Mouse (Mus musculus): ENCODE data around the gene Tmem80. TPM values are rescaled to one million over a fixed set of nuclear protein-coding genes. Genes with fewer than 3 reads are reported as not detected.

The Tmem80 gene
- polyA plus RNA-seq, 1 experiment from 2014 or later = 33.2 TPM

GRCm38 (mm10) chr7:141340476-141340875, 12.9 kb downstream of the Tmem80 start:
- Histone ChIP-seq H3K9ac (ENCODE audit: low read length) (no peak overlapping the region), H3K4me1 (replicated peaks; ENCODE audit: control insufficient read depth, insufficient read depth, low read length) (0 out of 2 replicates have a peak, but pooled peaks cover 4% of the 10 kb centered on the region), H3K4me3 (ENCODE audit: low read depth, low read length) (no peak overlapping the region), H3K27ac (ENCODE audit: low read depth, low read length) (no peak overlapping the region), H3K27me3 (ENCODE audit: control insufficient read depth, insufficient read depth, low read length) (peaks cover 7% of the 10 kb centered on the region), H3K36me3 (ENCODE audit: control insufficient read depth, insufficient read depth, low read length) (no peaks in the 10 kb centered on the region), H3K4me2 (ENCODE audit: low read depth, low read length, severe bottlenecking) (no peak overlapping the region), H3K9me3 (ENCODE audit: control insufficient read depth, low read length) (no peaks in the 10 kb centered on the region)
- WGBS = 82% methylated on average over 6 of the region's 6 CpGs
- ATAC-seq (replicated peaks; ENCODE audit: low FRiP score) (no peak), DNase-seq (ENCODE audit: low spot score) (no peak)

- H3K9me3 ChIP-seq (ENCODE audit: control insufficient read depth, low read length) = no peaks in the 10 kb centered on the region
- H3K9ac ChIP-seq (ENCODE audit: low read length) = no peak overlapping the region
- no peak for ATAC-seq (replicated peaks; ENCODE audit: low FRiP score)
- H3K27ac ChIP-seq (ENCODE audit: low read depth, low read length) = no peak overlapping the region
- no peaks in the 10 kb centered on the region for H3K36me3 ChIP-seq (ENCODE audit: control insufficient read depth, insufficient read depth, low read length)
- H3K4me1 ChIP-seq (replicated peaks; ENCODE audit: control insufficient read depth, insufficient read depth, low read length) = 0 out of 2 replicates have a peak, but pooled peaks cover 4% of the 10 kb centered on the region
- peaks cover 7% of the 10 kb centered on the region for H3K27me3 ChIP-seq (ENCODE audit: control insufficient read depth, insufficient read depth, low read length)
- no peak overlapping the region for H3K4me2 ChIP-seq (ENCODE audit: low read depth, low read length, severe bottlenecking)
- no peak overlapping the region for H3K4me3 ChIP-seq (ENCODE audit: low read depth, low read length)
- no peak for DNase-seq (ENCODE audit: low spot score)
- 76% methylated on average over 10 of the region's 10 CpGs for WGBS
These were observed 14.2 kb downstream of the Tmem80 start for GRCm38 (mm10) chr7:141341689-141342226.

GRCm38 (mm10) chr7:141343230-141343629, 15.7 kb downstream of the Tmem80 start:
- H3K9ac ChIP-seq (ENCODE audit: low read length) = no peak overlapping the region
- DNase-seq (ENCODE audit: low spot score) = no peak
- no peak overlapping the region for H3K4me3 ChIP-seq (ENCODE audit: low read depth, low read length)
- no peaks in the 10 kb centered on the region for H3K36me3 ChIP-seq (ENCODE audit: control insufficient read depth, insufficient read depth, low read length)
- H3K27me3 ChIP-seq (ENCODE audit: control insufficient read depth, insufficient read depth, low read length) = peaks cover 7% of the 10 kb centered on the region
- no peak overlapping the region for H3K4me2 ChIP-seq (ENCODE audit: low read depth, low read length, severe bottlenecking)
- no peaks in the 10 kb centered on the region for H3K9me3 ChIP-seq (ENCODE audit: control insufficient read depth, low read length)
- ATAC-seq (replicated peaks; ENCODE audit: low FRiP score) = no peak
- WGBS = 72% methylated on average over 2 of the region's 2 CpGs
- no peak overlapping the region for H3K27ac ChIP-seq (ENCODE audit: low read depth, low read length)
- 0 out of 2 replicates have a peak, but pooled peaks cover 4% of the 10 kb centered on the region for H3K4me1 ChIP-seq (replicated peaks; ENCODE audit: control insufficient read depth, insufficient read depth, low read length)

- Histone ChIP-seq H3K27me3 (ENCODE audit: control insufficient read depth, insufficient read depth, low read length) (peaks cover 7% of the 10 kb centered on the region), H3K9ac (ENCODE audit: low read length) (no peak overlapping the region), H3K36me3 (ENCODE audit: control insufficient read depth, insufficient read depth, low read length) (no peaks in the 10 kb centered on the region), H3K27ac (ENCODE audit: low read depth, low read length) (no peak overlapping the region), H3K4me1 (replicated peaks; ENCODE audit: control insufficient read depth, insufficient read depth, low read length) (0 out of 2 replicates have a peak, but pooled peaks cover 2% of the 10 kb centered on the region), H3K4me2 (ENCODE audit: low read depth, low read length, severe bottlenecking) (no peak overlapping the region), H3K9me3 (ENCODE audit: control insufficient read depth, low read length) (no peaks in the 10 kb centered on the region), H3K4me3 (ENCODE audit: low read depth, low read length) (no peak overlapping the region)
- ATAC-seq (replicated peaks; ENCODE audit: low FRiP score) (no peak), DNase-seq (ENCODE audit: low spot score) (no peak)
- 85% methylated on average over 7 of the region's 7 CpGs for WGBS
These were observed 16.2 kb downstream of the Tmem80 start for GRCm38 (mm10) chr7:141343696-141344095.

GRCm38 (mm10) chr7:141344787-141345186, 17.2 kb downstream of the Tmem80 start:
- no peak overlapping the region for H3K4me2 ChIP-seq (ENCODE audit: low read depth, low read length, severe bottlenecking)
- H3K9me3 ChIP-seq (ENCODE audit: control insufficient read depth, low read length) = no peaks in the 10 kb centered on the region
- no peaks in the 10 kb centered on the region for H3K4me1 ChIP-seq (replicated peaks; ENCODE audit: control insufficient read depth, insufficient read depth, low read length)
- H3K27ac ChIP-seq (ENCODE audit: low read depth, low read length) = no peak overlapping the region
- peaks cover under 1% of the 10 kb centered on the region for H3K27me3 ChIP-seq (ENCODE audit: control insufficient read depth, insufficient read depth, low read length)
- WGBS = 91% methylated on average over 5 of the region's 5 CpGs
- no peak overlapping the region for H3K9ac ChIP-seq (ENCODE audit: low read length)
- ATAC-seq (replicated peaks; ENCODE audit: low FRiP score) (no peak), DNase-seq (ENCODE audit: low spot score) (no peak)
- H3K4me3 ChIP-seq (ENCODE audit: low read depth, low read length) = no peak overlapping the region
- no peaks in the 10 kb centered on the region for H3K36me3 ChIP-seq (ENCODE audit: control insufficient read depth, insufficient read depth, low read length)

- DNase-seq (ENCODE audit: low spot score) (no peak), ATAC-seq (replicated peaks; ENCODE audit: low FRiP score) (no peak)
- H3K4me1 ChIP-seq (replicated peaks; ENCODE audit: control insufficient read depth, insufficient read depth, low read length) = 0 out of 2 replicates have a peak, but pooled peaks cover 1% of the 10 kb centered on the region
- no peaks in the 10 kb centered on the region for H3K36me3 ChIP-seq (ENCODE audit: control insufficient read depth, insufficient read depth, low read length)
- no peak overlapping the region for H3K4me2 ChIP-seq (ENCODE audit: low read depth, low read length, severe bottlenecking)
- H3K4me3 ChIP-seq (ENCODE audit: low read depth, low read length) = no peak overlapping the region
- H3K27me3 ChIP-seq (ENCODE audit: control insufficient read depth, insufficient read depth, low read length) = no peaks in the 10 kb centered on the region
- H3K27ac ChIP-seq (ENCODE audit: low read depth, low read length) = no peak overlapping the region
- WGBS = 83% methylated on average over 6 of the region's 6 CpGs
- H3K9ac ChIP-seq (ENCODE audit: low read length) = no peak overlapping the region
- H3K9me3 ChIP-seq (ENCODE audit: control insufficient read depth, low read length) = no peaks in the 10 kb centered on the region
These were observed 23.5 kb downstream of the Tmem80 start for GRCm38 (mm10) chr7:141351061-141351460.

GRCm38 (mm10) chr7:141355051-141355450, 27.5 kb downstream of the Tmem80 start:
- 0 out of 2 replicates have a peak, but pooled peaks cover 1% of the 10 kb centered on the region for H3K4me1 ChIP-seq (replicated peaks; ENCODE audit: control insufficient read depth, insufficient read depth, low read length)
- H3K9me3 ChIP-seq (ENCODE audit: control insufficient read depth, low read length) = no peaks in the 10 kb centered on the region
- DNase-seq (ENCODE audit: low spot score) = no peak
- ATAC-seq (replicated peaks; ENCODE audit: low FRiP score) = no peak
- H3K9ac ChIP-seq (ENCODE audit: low read length) = no peak overlapping the region
- H3K4me2 ChIP-seq (ENCODE audit: low read depth, low read length, severe bottlenecking) = no peak overlapping the region
- WGBS = 74% methylated on average over 8 of the region's 8 CpGs
- no peak overlapping the region for H3K4me3 ChIP-seq (ENCODE audit: low read depth, low read length)
- no peaks in the 10 kb centered on the region for H3K27me3 ChIP-seq (ENCODE audit: control insufficient read depth, insufficient read depth, low read length)
- H3K27ac ChIP-seq (ENCODE audit: low read depth, low read length) = no peak overlapping the region
- no peaks in the 10 kb centered on the region for H3K36me3 ChIP-seq (ENCODE audit: control insufficient read depth, insufficient read depth, low read length)

GRCm38 (mm10) chr7:141355626-141356326, 28.2 kb downstream of the Tmem80 start:
- 0 out of 2 replicates have a peak, but pooled peaks cover 1% of the 10 kb centered on the region for H3K4me1 ChIP-seq (replicated peaks; ENCODE audit: control insufficient read depth, insufficient read depth, low read length)
- H3K36me3 ChIP-seq (ENCODE audit: control insufficient read depth, insufficient read depth, low read length) = no peaks in the 10 kb centered on the region
- DNase-seq (ENCODE audit: low spot score) = no peak
- ATAC-seq (replicated peaks; ENCODE audit: low FRiP score) = no peak
- no peaks in the 10 kb centered on the region for H3K27me3 ChIP-seq (ENCODE audit: control insufficient read depth, insufficient read depth, low read length)
- H3K4me2 ChIP-seq (ENCODE audit: low read depth, low read length, severe bottlenecking) = no peak overlapping the region; the same call in 1 of the 2 replicates
- H3K27ac ChIP-seq (ENCODE audit: low read depth, low read length) = no peak overlapping the region
- H3K9me3 ChIP-seq (ENCODE audit: control insufficient read depth, low read length) = no peaks in the 10 kb centered on the region
- no peak overlapping the region; the same call in 1 of the 2 replicates for H3K9ac ChIP-seq (ENCODE audit: low read length)
- 60% methylated on average over 12 of the region's 12 CpGs for WGBS
- no peak overlapping the region for H3K4me3 ChIP-seq (ENCODE audit: low read depth, low read length)
